Mouse (Mus musculus) liver, adult 2 months (tissue): Measurements from ENCODE around the gene Eif4a3. TPM values are rescaled to one million over a fixed set of nuclear protein-coding genes. Genes with fewer than 3 reads are reported as not detected.
A peak's percentile ranks its signal among the peaks of the same experiment; 100 is the strongest.
"Not testable (repeated sequence)": the region's sequence is repeated elsewhere in the genome, so short reads cannot be mapped to it uniquely, and the experiment has no call there.

Experiments used
- DNase-seq: peaks from one replicate; pipeline ENCODE4 v3.0.0-alpha.2; 2011; ENCODE audit warnings: low read depth, low spot score; ENCODE audit errors: extremely low read depth
- H3K27ac ChIP-seq: fragments of 200-500 bp; replicated peaks from 2 replicates; pipeline ENCODE4 v1.5.1; 2012; ENCODE audit warnings: low read depth, mild to moderate bottlenecking, control low read depth, inconsistent platforms, low read length; ENCODE audit not compliant: insufficient read depth
- H3K27me3 ChIP-seq: fragments of 200-500 bp; 2 replicates; pipeline ENCODE4 v1.6.1; 2012; ENCODE audit warnings: mild to moderate bottlenecking, moderate library complexity, low read length, inconsistent platforms; ENCODE audit not compliant: control insufficient read depth, insufficient read depth
- H3K36me3 ChIP-seq: fragments of 200-500 bp; 2 replicates; pipeline ENCODE4 v1.6.1; 2012; ENCODE audit warnings: low read length, inconsistent platforms; ENCODE audit not compliant: control insufficient read depth, insufficient read depth
- H3K4me1 ChIP-seq: fragments of 200-500 bp; 2 replicates; pipeline ENCODE4 v1.6.1; 2011; ENCODE audit warnings: low read length; ENCODE audit not compliant: control insufficient read depth, insufficient read depth
- H3K4me3 ChIP-seq: fragments of 200-500 bp; 2 replicates; pipeline ENCODE4 v1.5.1; 2011; ENCODE audit warnings: low read depth, mild to moderate bottlenecking, control low read depth, low read length, moderate library complexity; ENCODE audit not compliant: insufficient read depth
- H3K79me2 ChIP-seq: fragments of 200-500 bp; 2 replicates; pipeline ENCODE4 v1.6.1; 2012; ENCODE audit warnings: inconsistent platforms, mild to moderate bottlenecking, low read length, moderate library complexity; ENCODE audit not compliant: control insufficient read depth, insufficient read depth
- H3K9ac ChIP-seq: fragments of 200-500 bp; 2 replicates; pipeline ENCODE4 v1.6.1; 2012; ENCODE audit warnings: low read depth, mild to moderate bottlenecking, control low read depth, inconsistent platforms, low read length
- CTCF ChIP-seq: fragments of 200-500 bp; IDR thresholded peaks from 2 replicates; pipeline ENCODE4 v1.5.1; 2011; ENCODE audit warnings: low read depth, low read length, control low read depth
- POLR2A ChIP-seq: fragments of 200-500 bp; IDR thresholded peaks from 2 replicates; pipeline ENCODE4 v1.6.1; 2011; ENCODE audit warnings: low read length, control low read depth; ENCODE audit not compliant: insufficient read depth; ENCODE audit errors: extremely low read depth
- WGBS: fragments of 180-500 bp; shearing (Covaris S2); methylation state at CpG from one replicate; pipeline ENCODE4 v1.1.7; 2018; 5-methylcytosine and 5-hydroxymethylcytosine counted together
- polyA plus RNA-seq: library from polyadenylated mRNA; depleted of rRNA; stranded (reverse); fragments of >200 nt; gene quantifications from 2 replicates; pipeline ENCODE4 v1.2.3, GENCODE M21; 2012
- total RNA-seq: library from RNA; depleted of rRNA; stranded (reverse); fragments of >200 nt; gene quantifications from 2 replicates; pipeline ENCODE4 v1.2.3, GENCODE M21; 2014

Eif4a3 gene
- total and polyA plus RNA-seq, 2 experiments = 57.3 to 61.5 TPM

DNA sequence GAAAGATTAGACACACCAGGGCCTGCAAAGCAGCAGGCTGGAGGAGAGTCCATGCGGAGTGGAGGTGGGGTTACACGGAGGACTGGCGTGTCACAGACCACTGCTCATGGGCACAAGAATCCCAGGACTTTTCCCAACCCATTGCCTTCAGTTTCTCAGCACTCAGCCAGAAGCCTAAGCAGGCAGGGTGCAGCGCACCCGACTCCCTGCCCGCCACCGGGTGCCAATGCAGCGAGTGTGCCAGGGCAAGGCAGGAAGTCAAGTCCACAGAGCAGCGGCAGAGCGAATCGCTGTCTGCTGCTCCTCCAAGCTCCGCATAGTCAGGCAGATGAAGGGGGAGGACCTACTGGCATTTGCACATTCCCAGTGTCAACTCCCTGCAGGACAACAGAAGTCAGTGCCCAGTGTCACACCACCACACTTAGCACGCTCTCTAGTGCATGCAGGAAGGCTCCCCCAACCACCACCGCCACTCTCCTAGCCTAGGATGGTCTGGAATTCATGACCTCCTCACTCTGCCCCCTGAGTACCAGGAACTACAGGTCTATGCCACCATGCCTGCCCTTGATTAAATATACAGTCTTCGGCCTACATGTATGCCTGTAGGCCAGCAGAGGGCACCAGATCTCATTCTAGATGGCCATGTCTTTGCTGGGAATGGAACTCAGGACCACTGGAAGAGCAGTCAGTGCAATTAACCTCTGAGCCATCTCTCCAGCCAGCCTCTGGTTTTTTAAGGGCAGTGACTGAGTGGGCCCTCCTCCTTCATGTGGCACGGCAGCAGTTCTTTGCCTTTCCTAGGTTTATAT, 5.2 kb upstream of the Eif4a3 start:
- H3K27me3 ChIP-seq = no peaks in the 10 kb centered on the region
- peak; percentile 37 for DNase-seq

DNA sequence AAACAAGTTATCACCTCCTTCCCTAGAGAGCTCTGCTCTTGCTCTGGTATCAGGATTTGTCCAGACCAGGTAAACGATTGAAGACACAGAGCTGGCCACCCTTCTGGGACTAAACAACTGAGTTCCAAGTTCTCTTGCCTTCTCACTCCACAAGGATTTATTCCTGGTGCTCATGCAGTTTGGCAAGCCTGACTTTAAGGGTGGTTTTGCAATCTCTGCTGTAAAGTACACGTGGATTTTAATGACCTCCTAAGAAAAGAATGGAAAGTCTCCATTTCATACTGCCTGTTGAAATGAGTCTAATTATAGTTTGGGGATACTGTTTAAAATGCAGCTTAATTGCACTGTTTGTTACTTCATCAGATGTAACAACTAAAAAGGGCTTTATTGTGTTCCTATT, 1.1 kb upstream of the Eif4a3 start:
- Histone ChIP-seq H3K4me1 (peaks cover 3% of the 10 kb centered on the region), H3K36me3 (peaks cover 12% of the 10 kb centered on the region), H3K27me3 (no peaks in the 10 kb centered on the region), H3K27ac (no peak overlapping the region), H3K79me2 (peaks cover 14% of the 10 kb centered on the region; the same call in 1 of the 2 replicates), H3K4me3 (no peak overlapping the region), H3K9ac (no peak overlapping the region)
- WGBS = 14% methylated on average over 2 of the region's 2 CpGs
- TF ChIP-seq POLR2A = no peak
- TF ChIP-seq CTCF = no peak
- no peak for DNase-seq

More for the DNA sequence above, 5.2 kb upstream of the Eif4a3 start:
- 58% methylated on average over 16 of the region's 16 CpGs for WGBS
- Histone ChIP-seq H3K4me3 (no peak overlapping the region), H3K4me1 (no peaks in the 10 kb centered on the region), H3K36me3 (no peaks in the 10 kb centered on the region), H3K27ac (no peak overlapping the region), H3K9ac (no peak overlapping the region), H3K79me2 (no peaks in the 10 kb centered on the region)
- TF ChIP-seq CTCF = peak; percentile 62; the same call in 1 of the 2 replicates
- TF ChIP-seq POLR2A = no peak

DNA sequence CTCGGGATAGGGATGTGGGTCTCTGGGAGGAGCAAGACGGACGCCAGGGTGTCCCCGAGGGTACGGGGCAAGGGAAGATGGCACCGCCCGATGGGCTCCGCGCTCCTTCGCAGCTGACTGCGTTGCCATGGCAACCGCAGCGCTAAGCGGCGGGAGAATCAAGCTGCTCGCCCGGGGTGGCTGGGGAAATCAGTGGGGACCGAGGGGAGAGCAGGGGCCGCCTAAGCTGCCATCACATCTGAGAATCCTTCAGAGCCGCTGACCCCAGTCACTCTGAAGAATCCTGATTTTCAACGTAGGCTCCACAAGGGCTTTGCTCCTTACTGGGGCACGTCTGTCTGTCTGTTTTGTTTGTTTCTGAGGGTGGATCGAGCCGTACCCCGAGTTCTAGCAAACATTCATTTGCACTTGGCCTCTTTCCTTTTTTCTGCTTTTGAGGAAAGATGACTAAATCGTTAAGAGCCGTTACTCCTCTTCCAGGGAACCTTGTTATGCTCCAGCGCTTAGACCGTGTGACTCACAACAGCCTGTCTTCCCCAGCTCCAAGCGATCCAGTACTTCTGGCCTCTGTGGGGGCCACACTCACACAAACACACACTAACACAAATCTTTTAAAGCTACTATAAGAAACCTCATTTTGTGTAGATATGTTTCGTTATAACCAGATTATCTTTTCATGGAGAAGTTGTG, 502 bp upstream of the Eif4a3 start:
- Histone ChIP-seq H3K4me3 (peak overlapping the region; percentile 90), H3K79me2 (peaks cover 14% of the 10 kb centered on the region; the same call in 1 of the 2 replicates), H3K27me3 (no peaks in the 10 kb centered on the region), H3K4me1 (peaks cover 3% of the 10 kb centered on the region), H3K9ac (peak overlapping the region; percentile 76), H3K36me3 (peaks cover 15% of the 10 kb centered on the region), H3K27ac (no peak overlapping the region)
- TF ChIP-seq POLR2A = no peak
- no peak for TF ChIP-seq CTCF
- DNase-seq = no peak
- 2% methylated on average over 31 of the region's 31 CpGs for WGBS

GRCm38 (mm10) chr11:119298917-119299316, 972 bp downstream of the Eif4a3 start:
- 7% methylated on average over 7 of the region's 7 CpGs for whole genome bisulfite sequencing
- H3K4me1 ChIP-seq = peaks cover 3% of the 10 kb centered on the region
- peak overlapping the region; percentile 88 for H3K9ac ChIP-seq
- H3K27ac ChIP-seq = no peak overlapping the region
- no peaks in the 10 kb centered on the region for H3K27me3 ChIP-seq
- peak overlapping the region; percentile 90 for H3K4me3 ChIP-seq
- TF ChIP-seq POLR2A (no peak), CTCF (no peak)
- H3K36me3 ChIP-seq = peaks cover 27% of the 10 kb centered on the region
- no peak for DNase-seq
- peaks cover 14% of the 10 kb centered on the region; the same call in 1 of the 2 replicates for H3K79me2 ChIP-seq

DNA sequence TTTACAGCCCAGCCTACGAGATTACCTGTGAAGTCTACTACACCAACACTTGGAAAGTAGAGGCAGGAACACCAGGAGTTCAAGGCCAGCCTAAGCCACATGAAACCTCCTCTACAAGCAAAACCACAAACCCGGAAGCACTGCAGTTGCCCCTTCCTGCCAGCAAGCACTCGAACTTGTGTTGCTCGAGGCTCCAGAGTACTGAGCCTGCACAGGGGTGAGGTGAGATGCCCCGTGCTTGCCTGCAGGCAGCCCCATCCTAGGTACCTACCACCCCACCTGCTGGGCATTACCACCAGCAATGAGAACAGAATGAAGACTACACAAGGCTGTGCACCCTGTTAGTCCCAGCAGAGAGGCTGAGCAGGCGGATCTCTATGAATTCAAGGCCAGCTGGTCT, 1.9 kb downstream of the Eif4a3 start:
- no peak overlapping the region for H3K4me3 ChIP-seq
- no peak for TF ChIP-seq POLR2A
- TF ChIP-seq CTCF = no peak
- H3K27me3 ChIP-seq = no peaks in the 10 kb centered on the region
- H3K36me3 ChIP-seq = peaks cover 36% of the 10 kb centered on the region
- whole genome bisulfite sequencing = 72% methylated on average over 6 of the region's 6 CpGs
- H3K27ac ChIP-seq = no peak overlapping the region
- 0 out of 2 replicates have a peak overlapping the region, but pooled peaks have one; percentile 3 for H3K9ac ChIP-seq
- no peak for DNase-seq
- peaks cover 3% of the 10 kb centered on the region for H3K4me1 ChIP-seq
- H3K79me2 ChIP-seq = peaks cover 14% of the 10 kb centered on the region; the same call in 1 of the 2 replicates

- not testable (repeated sequence) for H3K27ac ChIP-seq, H3K4me3 ChIP-seq, H3K4me1 ChIP-seq, DNase-seq, H3K27me3 ChIP-seq, H3K9ac ChIP-seq, H3K79me2 ChIP-seq
- WGBS = 97% methylated on average over 8 of the region's 8 CpGs
- peaks cover 71% of the 10 kb centered on the region for H3K36me3 ChIP-seq
Observed at GRCm38 (mm10) chr11:119292861-119293260, 7.0 kb downstream of the Eif4a3 start.
